Mouse (Mus musculus) spleen, postnatal 36 days (tissue): ENCODE measurements around the gene Insrr.
"Not testable (repeated sequence)": the region's sequence is repeated elsewhere in the genome, so short reads cannot be mapped to it uniquely, and the experiment has no call there.

Experiments
- DNase-seq, 2 experiments: peaks; one replicate each; pipeline ENCODE4 v3.0.0; 2022; ENCODE audit warnings: low spot score in 2 of 2, mixed read lengths in 1 of 2

The Insrr gene

GRCm38 (mm10) chr3:87778283-87778682 lies 18.5 kb upstream of the Insrr start:
- no peak for DNase-seq

GRCm38 (mm10) chr3:87779086-87779485 lies 17.7 kb upstream of the Insrr start:
- DNase-seq: no peak

- DNase-seq: no peak
Measured at GRCm38 (mm10) chr3:87783282-87784023, 13.3 kb upstream of the Insrr start.

- no peak for DNase-seq
Measured at GRCm38 (mm10) chr3:87785156-87785555, 11.6 kb upstream of the Insrr start.

GRCm38 (mm10) chr3:87785626-87786214 lies 11.0 kb upstream of the Insrr start:
- no peak for DNase-seq

- no peak for DNase-seq
Measured at GRCm38 (mm10) chr3:87789248-87789647, 7.5 kb upstream of the Insrr start.

- no peak for DNase-seq
Measured at GRCm38 (mm10) chr3:87789768-87790167, 7.0 kb upstream of the Insrr start.

GRCm38 (mm10) chr3:87794922-87795325 lies 1.8 kb upstream of the Insrr start, which contains the start of gene Ntrk1:
Gene Ntrk1 (minus strand): TSS chr3:87795162.
- no peak for DNase-seq

- peak; percentile 17 to 18 for DNase-seq
Measured at GRCm38 (mm10) chr3:87795336-87796277, 1.1 kb upstream of the Insrr start.

- no peak for DNase-seq
Measured at GRCm38 (mm10) chr3:87801681-87802080, 4.9 kb downstream of the Insrr start.

GRCm38 (mm10) chr3:87804038-87804677 lies 7.4 kb downstream of the Insrr start:
- DNase-seq: no peak

GRCm38 (mm10) chr3:87809322-87809962 lies 12.7 kb downstream of the Insrr start:
- DNase-seq: no peak

GRCm38 (mm10) chr3:87811297-87811696 lies 14.5 kb downstream of the Insrr start:
- DNase-seq: no peak

GRCm38 (mm10) chr3:87812413-87812812 lies 15.7 kb downstream of the Insrr start:
- DNase-seq: no peak

- no peak for DNase-seq
Measured at GRCm38 (mm10) chr3:87812873-87813272, 16.1 kb downstream of the Insrr start.

- no peak for DNase-seq
Measured at GRCm38 (mm10) chr3:87816166-87816565, 19.4 kb downstream of the Insrr start.

GRCm38 (mm10) chr3:87816646-87817093 lies 19.9 kb downstream of the Insrr start:
- DNase-seq: peak; percentile 38 to 59

GRCm38 (mm10) chr3:87818226-87818625 lies 21.5 kb downstream of the Insrr start:
- no peak for DNase-seq

GRCm38 (mm10) chr3:87824206-87824605 lies 27.5 kb downstream of the Insrr start, which contains the start of gene Pear1:
Gene Pear1 (minus strand): TSS chr3:87824306.
- DNase-seq: not testable (repeated sequence)

- DNase-seq: no peak
Measured at GRCm38 (mm10) chr3:87828435-87828834, 31.7 kb downstream of the Insrr start.

- no peak for DNase-seq
Measured at GRCm38 (mm10) chr3:87829025-87829424, 32.3 kb downstream of the Insrr start.
